Mouse (Mus musculus) mouse trophoblast stem cell (cell line): ENCODE results near the gene Pak1.

Experiments used
- in situ Hi-C, 2 experiments: fragments of 300-500 bp; cut with MseI, MboI; formaldehyde crosslinking; loops; 2 replicates in 1 of 2; 3 replicates in 1 of 2; pipeline ENCODE4 v1.15.1; 2025

Gene Pak1

DNA sequence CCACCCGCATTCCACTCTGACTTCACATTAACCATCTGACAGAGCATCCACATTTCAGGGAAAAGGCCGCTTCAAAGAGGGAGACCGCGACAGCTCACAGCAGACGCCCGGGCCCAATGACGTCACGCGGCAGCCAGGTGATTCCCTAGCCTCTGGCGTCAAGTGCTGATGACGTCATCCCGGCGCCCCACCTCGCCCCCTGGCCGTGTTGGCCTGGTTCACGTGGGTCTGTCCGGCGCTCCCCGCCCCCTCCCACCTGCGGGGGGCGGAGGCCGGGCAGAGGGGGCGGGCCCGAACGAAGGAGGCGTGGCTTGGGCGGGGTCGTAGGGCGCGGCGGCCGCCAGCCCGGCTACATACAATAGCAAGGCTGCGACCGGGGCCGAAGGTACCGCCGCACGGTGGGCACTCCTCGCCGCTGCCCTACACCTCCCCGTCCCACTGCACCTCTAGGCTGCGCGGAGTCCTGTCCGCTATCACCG, at the start of gene Pak1:
Pak1 (plus strand) TSS at position 352 of the 479 bp plus-strand sequence.
- in situ Hi-C loops: no loop called here

DNA sequence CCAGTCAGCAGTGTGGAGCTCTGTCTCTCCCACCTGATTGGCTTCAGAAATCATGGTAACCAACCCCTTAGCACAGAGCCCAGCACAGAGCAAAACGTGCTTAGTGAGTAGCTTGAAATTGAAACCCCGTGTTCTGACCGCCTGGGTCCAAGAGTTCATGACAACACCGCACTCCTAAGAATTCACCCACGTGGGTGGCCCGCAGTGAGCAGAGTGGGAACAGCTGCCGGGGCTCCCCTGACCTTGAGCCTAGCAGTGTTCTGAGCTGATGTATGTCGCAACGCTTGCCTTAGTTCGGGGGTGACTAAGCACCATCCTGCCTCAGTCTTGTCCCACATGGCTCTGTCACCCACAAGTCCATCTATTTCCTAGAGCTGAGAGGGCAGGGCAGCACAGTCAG, 47.4 kb upstream of the Pak1 start:
- in situ Hi-C loops: loop anchor here (10.0 kb wide), 2 partner anchors 104 to 234 kb away; no protein-coding TSS in a partner anchor

DNA sequence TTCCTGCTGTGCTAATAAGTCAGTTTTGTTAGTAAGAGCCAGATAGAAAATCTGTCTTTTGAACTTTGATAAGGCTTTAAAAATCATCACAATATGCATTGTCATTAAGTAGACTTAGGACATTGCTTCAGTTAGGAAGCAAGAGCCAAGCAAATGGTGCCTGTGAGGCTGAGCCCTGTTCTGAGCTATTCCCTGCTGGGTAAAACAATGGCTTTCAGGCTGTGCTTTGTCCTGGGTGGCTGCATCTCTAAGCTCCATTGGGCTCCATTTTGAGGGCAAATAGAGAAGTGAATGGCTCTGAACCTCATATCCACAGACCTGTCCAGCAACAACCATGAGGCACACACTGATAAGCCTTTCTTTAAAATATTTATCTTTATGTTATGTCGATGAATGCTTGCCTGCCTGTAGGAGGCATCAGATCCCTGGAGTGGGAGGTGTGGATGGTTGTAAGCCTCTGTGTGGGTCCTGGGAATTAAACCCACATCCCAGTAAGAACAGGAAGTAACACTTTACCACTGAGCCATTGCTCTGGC, 46.5 kb upstream of the Pak1 start:
- in situ Hi-C loops: loop anchor here (10.0 kb wide), 2 partner anchors 103 to 233 kb away; no protein-coding TSS in a partner anchor

DNA sequence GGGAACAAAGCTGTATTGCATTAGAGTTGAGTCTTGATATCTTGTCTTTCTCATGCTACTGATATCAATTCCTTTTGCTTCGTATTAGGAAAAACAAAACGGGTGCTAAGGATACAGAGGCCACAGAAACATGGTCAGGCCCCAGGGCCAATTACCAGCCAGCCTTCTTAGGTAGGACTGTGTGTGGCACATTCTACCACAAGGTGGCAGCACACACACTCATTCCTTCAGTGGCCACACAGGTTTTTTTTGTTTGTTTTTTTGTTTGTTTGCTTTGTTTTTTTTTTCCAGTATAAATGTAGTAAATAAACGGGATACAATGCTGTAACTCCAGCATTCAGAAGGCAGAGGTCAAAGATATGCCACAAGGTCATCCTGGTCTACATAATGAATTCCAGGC, 43.0 kb upstream of the Pak1 start:
- in situ Hi-C loops: loop anchor here (5.0 to 10.0 kb wide), 3 partner anchors 100 to 230 kb away; no protein-coding TSS in a partner anchor

DNA sequence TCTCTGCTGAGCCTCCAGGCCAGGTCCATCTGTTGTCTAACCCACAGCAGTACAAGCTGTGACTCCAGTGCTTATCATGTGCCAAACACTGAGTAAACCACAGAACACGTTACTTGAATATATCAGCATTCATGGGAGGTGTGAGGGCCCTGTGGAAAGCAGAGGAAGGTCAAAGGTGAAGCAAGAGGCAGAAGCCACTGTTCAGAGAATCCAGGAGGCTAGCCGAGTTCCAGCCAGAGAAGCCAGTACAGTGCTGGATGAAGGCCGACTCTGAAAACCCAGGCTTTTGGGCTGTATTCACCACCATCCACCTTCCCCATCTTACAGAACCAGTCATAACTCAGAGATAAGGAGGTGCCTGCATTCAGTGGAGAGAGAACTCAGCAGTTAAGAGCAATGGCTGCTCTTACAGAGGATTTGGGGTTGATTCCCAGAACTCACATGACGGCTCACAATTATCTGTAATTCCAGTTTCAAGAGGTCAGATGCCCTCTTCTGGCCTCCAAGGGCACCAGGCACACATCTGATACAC, 41.1 kb upstream of the Pak1 start:
- in situ Hi-C loops: loop anchor here (5.0 to 10.0 kb wide), 3 partner anchors 98 to 228 kb away; no protein-coding TSS in a partner anchor

DNA sequence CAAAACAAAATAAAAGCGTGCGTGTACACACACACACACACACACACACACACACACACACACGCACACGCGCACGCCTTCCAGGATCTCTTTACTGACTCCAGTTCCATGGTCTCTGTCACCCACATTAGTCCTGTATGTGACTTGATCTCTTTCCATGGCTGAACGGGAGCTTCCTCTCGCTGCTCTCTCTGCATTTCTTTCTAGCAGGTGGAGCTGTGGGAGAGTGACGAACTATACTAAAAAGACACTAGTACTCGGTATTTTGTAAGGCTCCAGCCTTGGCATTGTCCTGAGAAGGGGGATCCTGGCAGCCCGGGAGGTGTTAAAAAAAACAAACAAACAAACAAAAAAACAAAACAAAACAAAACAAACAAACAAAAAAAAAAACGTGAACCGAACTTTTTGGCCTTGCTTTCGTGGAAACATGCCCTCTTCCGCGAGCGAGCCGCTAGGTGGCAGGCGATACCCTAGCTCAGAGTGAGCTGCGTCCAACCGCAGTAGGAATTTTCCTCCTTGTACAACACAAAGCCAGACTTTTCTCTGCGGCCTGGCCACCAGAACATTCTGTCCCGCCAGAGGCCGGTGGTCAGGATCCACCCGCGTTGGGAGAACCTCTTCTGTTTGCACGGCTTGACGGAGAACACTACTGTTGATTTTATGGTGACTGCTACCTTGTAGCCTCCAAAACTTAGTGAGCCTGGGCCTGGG, 40.4 kb upstream of the Pak1 start:
- in situ Hi-C loops: loop anchor here (5.0 to 10.0 kb wide), 3 partner anchors 97 to 227 kb away; no protein-coding TSS in a partner anchor

DNA sequence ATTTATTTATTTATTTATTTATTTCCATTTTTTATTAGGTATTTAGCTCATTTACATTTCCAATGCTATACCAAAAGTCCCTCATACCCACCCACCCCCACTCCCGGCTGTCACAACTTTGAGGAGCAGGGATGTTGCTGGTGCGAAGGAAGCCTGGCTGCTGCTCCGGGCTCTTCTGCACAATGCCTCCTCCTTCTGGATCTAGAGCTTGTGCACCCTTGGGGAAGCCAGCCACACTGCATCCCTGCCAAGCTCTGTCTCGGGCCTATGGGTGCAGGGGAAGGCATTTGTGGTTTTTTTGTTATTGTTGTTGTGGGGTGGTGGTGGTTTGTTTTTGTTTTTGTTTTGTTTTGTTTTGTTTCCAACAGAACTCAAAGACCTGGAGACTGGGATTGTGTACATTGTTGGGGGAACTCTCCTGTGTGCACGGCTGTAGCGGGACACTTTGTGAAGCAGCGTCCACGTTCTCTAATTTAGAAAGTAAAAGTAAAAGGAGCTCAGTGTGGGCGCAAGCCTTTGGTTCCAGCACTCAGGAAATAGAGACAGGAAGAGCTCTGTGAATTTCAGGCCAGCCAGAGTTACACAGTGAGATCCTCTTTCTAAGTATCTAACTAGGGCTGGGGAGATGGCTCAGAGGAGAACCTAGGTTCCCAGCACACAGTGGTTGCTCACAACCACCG, 39.7 kb upstream of the Pak1 start:
- in situ Hi-C loops: loop anchor here (5.0 to 10.0 kb wide), 3 partner anchors 96 to 226 kb away; no protein-coding TSS in a partner anchor

DNA sequence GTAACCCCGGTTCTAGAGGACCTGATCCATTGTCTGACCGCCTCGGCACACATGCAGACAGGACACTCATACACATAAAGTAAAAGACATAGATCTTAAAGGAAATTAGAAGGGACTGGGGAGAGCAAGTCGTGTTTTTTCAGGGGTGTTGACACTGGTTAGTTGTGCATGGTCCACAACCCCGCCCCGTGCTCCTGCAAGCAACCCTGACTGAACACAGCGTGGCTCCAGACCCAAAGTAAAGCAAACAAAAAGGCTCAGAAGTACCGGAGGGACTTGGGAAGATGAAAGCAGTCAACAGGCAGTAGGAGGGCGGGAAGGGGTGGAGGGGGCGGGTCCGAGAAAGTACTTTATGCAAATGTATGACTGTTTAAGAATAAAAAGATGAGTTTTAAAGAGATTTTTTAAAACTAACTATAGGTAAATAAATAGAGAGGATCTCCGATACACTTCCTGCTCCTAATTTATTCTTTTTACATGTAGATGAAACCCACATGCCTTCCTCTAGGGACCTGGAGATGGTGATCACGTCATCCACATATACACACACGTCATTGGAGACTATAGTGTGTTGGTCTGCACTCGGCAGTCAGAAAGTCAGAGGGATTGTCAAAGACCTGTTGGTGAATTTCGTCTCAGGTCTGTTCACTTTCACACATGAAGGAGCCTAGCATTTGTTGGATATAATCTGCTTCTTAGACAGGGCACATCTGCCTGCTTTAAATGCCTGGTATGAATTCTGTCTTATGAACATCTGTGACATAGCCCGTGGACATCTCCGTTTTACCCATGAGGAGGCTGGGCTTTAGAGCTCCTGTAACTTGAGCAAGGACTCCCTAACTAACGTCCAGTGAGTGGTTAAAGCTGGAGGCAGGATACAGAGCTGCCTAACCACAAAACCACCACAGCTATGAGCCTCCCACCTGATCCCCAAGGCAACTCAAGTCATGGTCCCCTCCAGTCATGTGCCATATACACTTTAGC, 38.8 kb upstream of the Pak1 start:
- in situ Hi-C loops: loop anchor here (5.0 to 10.0 kb wide), 3 partner anchors 95 to 225 kb away; no protein-coding TSS in a partner anchor

DNA sequence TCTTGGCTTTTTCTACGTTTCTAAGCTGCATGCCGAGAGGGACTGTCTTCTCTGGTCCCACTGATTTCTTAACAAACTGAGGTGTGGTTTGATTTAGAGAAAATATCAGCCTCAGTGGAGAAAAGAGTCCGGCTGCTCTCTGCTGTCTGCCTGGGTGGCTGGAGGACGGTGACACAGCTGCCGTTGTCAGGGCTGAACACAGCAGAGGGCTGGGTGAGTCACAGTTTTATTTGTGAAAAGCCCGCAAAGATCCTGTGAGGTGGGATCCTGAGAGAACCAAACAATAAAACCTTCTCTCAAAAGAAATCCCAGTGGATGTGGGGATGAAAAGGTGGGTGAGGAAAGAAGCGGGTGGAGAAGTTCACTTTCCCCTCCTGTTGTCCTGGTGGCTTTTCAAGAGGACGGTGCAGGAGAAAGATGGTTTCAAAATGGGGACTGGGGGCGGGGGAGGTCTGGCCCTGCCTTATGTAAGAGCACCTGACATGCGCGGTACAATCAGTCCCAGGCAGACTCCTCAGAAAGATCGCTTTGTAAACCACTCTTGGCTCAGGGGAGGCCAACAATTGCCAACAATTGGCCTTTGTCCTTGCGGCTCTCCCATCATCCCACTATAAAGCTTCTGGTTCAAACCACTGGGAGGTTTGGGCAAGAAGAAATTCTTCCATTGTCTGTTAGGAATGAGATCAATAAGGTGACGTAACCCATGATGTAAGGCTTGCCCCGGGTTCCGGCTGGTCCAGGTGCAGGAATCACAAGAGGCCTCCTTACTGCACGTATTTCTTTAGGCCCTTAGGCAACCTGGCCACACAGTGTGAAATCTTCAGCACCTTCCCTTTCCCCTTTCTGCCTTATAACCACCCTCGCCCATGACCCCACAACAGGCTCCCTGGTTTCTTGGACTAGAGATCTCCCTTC, 31.1 kb upstream of the Pak1 start:
- in situ Hi-C loops: no loop called here

DNA sequence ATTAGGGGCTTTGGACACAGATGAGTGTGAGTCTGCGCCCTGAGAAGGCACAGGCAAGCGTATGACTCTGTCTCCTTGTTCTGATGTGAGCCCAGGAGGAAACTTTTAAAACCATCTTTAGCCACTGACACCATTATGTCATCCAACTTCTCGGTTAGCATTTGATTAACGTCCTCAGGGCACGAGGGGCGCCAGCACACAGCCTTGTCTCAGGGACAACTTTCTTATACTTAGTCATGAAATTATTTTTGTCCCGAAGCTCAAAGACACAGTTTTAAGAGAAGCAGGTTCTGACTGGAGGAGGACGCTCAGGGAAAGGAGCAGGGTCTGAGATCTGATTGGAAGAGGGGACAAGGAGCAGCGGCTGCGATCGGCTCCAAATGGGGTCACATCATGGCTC, 23.8 kb upstream of the Pak1 start:
- in situ Hi-C loops: no loop called here

DNA sequence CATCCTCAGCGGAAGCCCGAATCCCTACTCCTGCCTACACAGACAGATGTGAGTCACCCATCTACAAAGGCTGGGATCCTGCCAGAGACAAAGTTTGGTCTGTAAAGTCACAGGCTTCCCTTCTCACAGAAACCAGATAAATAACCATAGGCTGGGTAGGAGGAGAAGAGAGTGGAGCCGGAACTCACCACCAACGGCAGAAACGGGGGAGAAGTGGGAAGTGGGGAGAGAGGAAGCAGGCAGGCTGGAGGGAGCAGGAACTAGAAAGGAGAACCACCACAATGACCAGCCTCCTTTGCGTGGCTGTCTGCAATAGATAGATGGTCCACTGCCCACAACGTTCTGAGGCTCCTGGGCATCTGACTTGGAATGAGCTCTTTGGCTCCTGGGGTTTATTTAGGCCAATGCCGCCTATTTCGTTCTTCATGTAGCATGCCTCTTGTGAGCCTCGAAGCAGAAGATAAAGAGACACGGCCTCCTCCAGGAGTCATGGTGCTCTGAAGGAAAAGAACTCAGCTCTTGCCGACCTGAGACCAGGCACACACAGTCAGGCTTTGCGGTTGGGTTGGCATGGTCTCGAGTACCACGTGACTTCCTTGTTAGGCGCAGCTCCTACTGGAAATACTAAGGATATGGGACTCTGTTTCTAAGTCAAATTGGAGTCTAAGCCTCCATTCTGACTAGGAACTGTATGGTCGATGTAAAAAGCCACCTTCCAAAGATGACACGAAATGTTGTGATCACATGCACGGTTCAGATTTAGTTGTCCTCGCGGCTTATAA, 23.0 kb upstream of the Pak1 start:
- in situ Hi-C loops: no loop called here

DNA sequence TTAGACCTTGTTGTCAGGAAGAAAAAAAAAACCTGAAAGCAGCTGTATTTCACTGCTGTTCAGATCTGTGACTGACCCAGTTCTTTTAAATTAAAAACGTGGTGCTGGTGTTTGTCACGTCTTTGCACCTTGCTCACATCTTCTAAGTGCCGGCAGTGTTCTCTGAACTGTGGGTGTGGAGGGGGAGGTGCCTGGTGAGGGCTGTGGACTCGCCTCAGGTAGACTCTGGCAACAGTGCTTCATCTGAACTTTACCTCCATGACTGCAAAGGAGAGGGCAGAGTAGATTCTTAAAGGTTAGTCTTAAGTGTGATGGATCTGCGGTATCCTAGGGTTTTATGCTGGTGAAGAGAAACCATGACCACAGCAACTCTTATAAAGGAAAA, 22.4 kb upstream of the Pak1 start:
- in situ Hi-C loops: no loop called here

DNA sequence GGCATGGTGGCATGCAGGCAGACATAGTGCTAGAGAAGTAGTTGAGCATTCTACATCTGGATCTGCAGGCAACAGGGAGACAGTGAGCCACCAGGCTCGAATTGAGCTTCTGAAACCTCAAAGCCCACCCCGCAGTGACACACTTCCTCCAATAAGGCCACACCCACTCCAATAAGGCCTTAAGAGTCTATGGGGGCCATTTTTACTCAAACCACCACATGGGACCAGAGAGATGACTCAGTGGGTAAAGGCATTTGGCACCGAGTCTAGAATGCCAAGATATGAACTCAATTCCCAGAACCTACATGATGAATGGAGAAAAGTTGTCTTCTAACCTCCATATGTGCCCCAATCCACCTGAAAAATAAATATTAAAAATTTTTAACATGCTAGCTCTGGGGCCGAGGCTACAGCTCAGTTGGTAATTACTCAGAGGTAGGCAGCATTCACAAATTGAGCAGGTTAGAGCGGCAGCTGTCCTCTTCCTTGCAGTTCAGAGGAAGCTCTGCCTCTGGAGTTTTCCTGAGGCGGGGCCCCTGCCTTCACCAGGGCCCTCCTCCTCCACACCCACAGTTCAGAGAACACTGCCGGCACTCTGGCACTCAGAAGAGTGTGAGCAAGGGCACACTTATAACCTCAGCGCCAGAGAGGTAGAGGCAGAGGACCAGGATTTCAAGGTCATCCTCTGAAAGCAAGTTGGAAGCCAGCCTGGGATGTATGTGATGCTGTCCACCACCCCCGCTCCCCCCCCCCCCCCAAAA, 21.8 kb upstream of the Pak1 start:
- in situ Hi-C loops: no loop called here

DNA sequence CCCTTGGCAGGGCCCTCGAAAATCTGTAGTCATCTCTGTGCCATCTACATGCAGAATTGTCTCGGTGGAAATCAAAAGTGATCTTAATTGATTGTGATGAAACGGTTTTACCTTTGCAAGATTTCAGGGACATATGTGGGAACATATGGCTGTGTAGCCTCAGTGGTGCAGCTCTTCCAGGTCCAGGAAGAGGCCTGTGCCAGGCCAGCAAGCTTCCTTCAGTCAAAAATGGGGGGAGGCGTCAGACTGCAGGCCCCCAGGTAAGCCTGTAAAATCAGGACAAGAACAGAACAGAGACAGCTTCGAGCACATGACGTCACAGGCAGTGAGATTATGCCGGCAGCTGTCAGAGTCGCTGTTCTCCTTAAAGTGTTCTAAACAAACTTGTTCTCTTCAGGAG, 20.5 kb upstream of the Pak1 start:
- in situ Hi-C loops: no loop called here

DNA sequence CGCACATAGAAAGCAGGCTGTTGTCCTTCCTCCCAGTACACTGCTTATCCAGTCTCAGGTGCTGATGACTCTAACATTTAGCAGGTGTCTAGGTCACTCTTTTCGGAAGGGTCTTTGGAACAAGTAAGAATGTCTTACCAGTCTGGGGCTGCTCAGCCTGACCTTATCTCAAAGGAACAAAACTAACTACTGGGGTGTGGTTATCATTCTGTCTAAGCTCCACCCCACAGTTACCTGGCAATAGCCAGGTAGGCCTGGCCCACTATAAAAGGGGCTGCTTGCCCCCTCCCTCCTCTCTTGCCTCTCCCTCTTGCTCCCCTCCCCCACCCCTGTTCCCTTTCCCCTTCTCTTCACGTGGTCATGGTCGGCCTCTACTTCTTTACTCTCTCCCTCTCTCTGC, 19.3 kb upstream of the Pak1 start:
- in situ Hi-C loops: no loop called here

DNA sequence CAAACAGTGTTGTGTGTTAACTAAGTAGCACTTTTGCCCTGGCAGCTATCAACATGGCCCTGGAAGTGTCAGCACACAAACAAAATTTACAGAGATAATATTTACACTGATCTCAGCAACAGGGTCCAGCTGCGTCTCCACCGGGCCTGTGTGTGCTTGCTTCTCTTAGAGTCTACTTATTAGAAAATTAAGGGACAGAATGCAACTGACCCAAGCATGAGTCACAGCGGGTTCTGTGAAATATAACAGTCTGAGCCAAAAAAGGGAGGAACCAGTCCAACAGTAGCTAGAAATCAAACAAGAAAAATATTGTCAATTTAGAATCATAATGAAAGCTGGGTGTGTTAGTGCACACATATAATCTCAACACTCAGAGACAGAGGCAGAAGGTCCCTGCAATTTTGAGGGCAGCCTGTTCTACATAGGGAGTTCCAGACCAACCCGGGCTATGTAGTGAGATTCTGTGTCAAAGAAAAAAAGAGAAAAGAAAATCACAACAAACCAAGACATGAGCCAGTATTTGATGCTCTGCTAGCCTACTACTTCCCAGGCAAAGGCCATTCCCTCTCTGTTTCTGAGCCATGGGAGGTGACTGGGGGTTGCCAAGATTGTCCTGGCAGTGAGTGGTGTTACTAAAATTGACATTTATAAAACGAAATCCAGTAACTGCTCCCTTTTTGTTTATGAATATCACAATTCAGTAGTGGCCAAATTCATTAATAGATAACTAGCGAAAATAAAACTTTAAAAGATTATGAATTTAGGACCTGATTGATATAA, 17.3 kb upstream of the Pak1 start:
- in situ Hi-C loops: no loop called here

DNA sequence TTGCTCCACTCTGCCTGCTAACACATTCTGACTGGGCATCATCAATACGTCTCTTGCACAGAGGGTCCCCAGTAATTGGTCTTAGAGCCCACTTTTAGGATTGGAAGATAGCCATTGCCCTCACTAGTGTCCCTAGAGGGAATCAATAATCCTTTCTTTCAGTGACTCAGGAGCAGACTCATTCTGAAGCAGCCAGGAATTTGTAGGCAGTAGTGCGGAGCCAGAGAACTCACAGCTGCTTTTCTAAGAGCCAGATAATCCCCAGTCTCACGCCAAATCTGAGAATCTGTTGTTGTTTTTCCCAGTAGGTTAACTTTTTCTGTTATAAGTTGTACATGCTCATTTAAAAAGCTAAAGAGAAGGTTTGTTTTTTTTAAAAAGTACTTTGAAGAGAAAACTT, 13.0 kb upstream of the Pak1 start:
- in situ Hi-C loops: no loop called here

DNA sequence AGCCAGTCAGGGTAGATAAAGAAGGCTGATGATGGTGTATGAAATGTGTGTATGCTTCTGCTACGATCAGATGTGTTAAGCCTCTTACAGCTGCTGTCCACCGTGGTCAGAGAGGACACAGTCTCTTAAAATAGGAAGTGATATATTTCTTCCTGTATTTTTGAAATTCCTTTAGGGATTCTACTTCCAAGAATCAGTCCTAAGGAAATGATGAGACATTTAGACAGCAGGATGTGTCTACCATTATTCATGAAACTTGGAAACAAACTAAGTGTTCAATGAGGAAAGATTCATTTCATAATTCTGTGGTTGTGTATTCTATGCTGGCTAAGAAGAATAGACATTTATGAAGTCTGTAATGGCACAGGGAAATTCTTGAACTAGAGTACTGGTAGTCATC, 12.4 kb upstream of the Pak1 start:
- in situ Hi-C loops: no loop called here
